Mouse (Mus musculus) neural tube, embryonic 15.5 days (tissue): ENCODE results near the gene Tpd52l1. TPM values are rescaled to one million over a fixed set of nuclear protein-coding genes. Genes with fewer than 3 reads are reported as not detected.
"Not testable (repeated sequence)": the region's sequence is repeated elsewhere in the genome, so short reads cannot be mapped to it uniquely, and the experiment has no call there.

Experiments used
- ATAC-seq: fragments of 200-750 bp; cut with Nextera tagmentation; 2 replicates; pipeline ENCODE4 v1.8.0; 2017; ENCODE audit warnings: mild to moderate bottlenecking, moderate TSS enrichment, moderate library complexity; ENCODE audit not compliant: low FRiP score
- H3K27ac ChIP-seq: fragments of 300-500 bp; sonication (generic); replicated peaks from 2 replicates; pipeline ENCODE4 v1.5.1; 2015; ENCODE audit warnings: mild to moderate bottlenecking, inconsistent platforms
- H3K27me3 ChIP-seq: fragments of 300-500 bp; sonication (generic); replicated peaks from 2 replicates; pipeline ENCODE4 v1.6.1; 2015; ENCODE audit warnings: inconsistent platforms
- H3K36me3 ChIP-seq: fragments of 300-500 bp; sonication (generic); 2 replicates; pipeline ENCODE4 v1.6.1; 2015; ENCODE audit warnings: inconsistent platforms
- H3K4me1 ChIP-seq: fragments of 300-500 bp; sonication (generic); 2 replicates; pipeline ENCODE4 v1.6.1; 2015; ENCODE audit warnings: inconsistent platforms
- H3K4me2 ChIP-seq: fragments of 300-500 bp; sonication (generic); 2 replicates; pipeline ENCODE4 v1.6.1; 2015; ENCODE audit warnings: inconsistent platforms, mild to moderate bottlenecking, moderate library complexity
- H3K4me3 ChIP-seq: fragments of 300-500 bp; sonication (generic); replicated peaks from 2 replicates; pipeline ENCODE4 v1.5.1; 2015; ENCODE audit warnings: mild to moderate bottlenecking, inconsistent platforms
- H3K9ac ChIP-seq: fragments of 300-500 bp; sonication (generic); replicated peaks from 2 replicates; pipeline ENCODE4 v1.6.1; 2015; ENCODE audit warnings: mild to moderate bottlenecking, inconsistent platforms
- H3K9me3 ChIP-seq: fragments of 300-500 bp; sonication (generic); replicated peaks from 2 replicates; pipeline ENCODE4 v1.6.1; 2016; ENCODE audit warnings: inconsistent platforms
- WGBS: fragments of 180-500 bp; shearing (Covaris S2); methylation state at CpG from one replicate; pipeline ENCODE4 v1.1.7; 2015; ENCODE audit warnings: mixed read lengths; 5-methylcytosine and 5-hydroxymethylcytosine counted together
- polyA plus RNA-seq: library from polyadenylated mRNA; unstranded; fragments of >200 nt; fragmentation: Nextera tagmentation; extraction: Ambion mirVana; gene quantifications from 2 replicates; pipeline ENCODE4 v1.2.1, GENCODE M21; 2015

Gene Tpd52l1
- polyA plus RNA-seq, 1 experiment from 2014 or later, result 42.6 TPM

GRCm38 (mm10) chr10:31417956-31418355 is 27.8 kb downstream of the Tpd52l1 start:
- Histone ChIP-seq H3K4me1 (no peaks in the 10 kb centered on the region), H3K4me2 (no peak overlapping the region), H3K27ac (no peak overlapping the region), H3K36me3 (no peaks in the 10 kb centered on the region), H3K4me3 (no peak overlapping the region), H3K9ac (no peak overlapping the region), H3K27me3 (no peaks in the 10 kb centered on the region), H3K9me3 (no peaks in the 10 kb centered on the region)
- no peak for ATAC-seq

- Histone ChIP-seq H3K4me1 (no peaks in the 10 kb centered on the region), H3K36me3 (no peaks in the 10 kb centered on the region), H3K4me2 (no peak overlapping the region), H3K4me3 (no peak overlapping the region), H3K9ac (no peak overlapping the region), H3K27me3 (no peaks in the 10 kb centered on the region), H3K27ac (no peak overlapping the region), H3K9me3 (no peaks in the 10 kb centered on the region)
- 13% methylated on average over 1 of the region's 1 CpGs for WGBS
- ATAC-seq, result no peak
Observed at GRCm38 (mm10) chr10:31392990-31393389, 52.8 kb downstream of the Tpd52l1 start.

- Histone ChIP-seq H3K4me2 (no peak overlapping the region), H3K9ac (no peak overlapping the region), H3K27me3 (no peaks in the 10 kb centered on the region), H3K27ac (no peak overlapping the region), H3K4me3 (no peak overlapping the region), H3K4me1 (no peaks in the 10 kb centered on the region), H3K36me3 (no peaks in the 10 kb centered on the region), H3K9me3 (no peaks in the 10 kb centered on the region)
- ATAC-seq, result no peak
- 86% methylated on average over 4 of the region's 4 CpGs for WGBS
Observed at GRCm38 (mm10) chr10:31390777-31391395, 54.9 kb downstream of the Tpd52l1 start.

GRCm38 (mm10) chr10:31388566-31388965 is 57.2 kb downstream of the Tpd52l1 start:
- not testable (repeated sequence) for H3K27ac ChIP-seq, ATAC-seq
- WGBS, result 87% methylated on average over 1 of the region's 1 CpGs

GRCm38 (mm10) chr10:31370200-31370599 is 75.6 kb downstream of the Tpd52l1 start:
- not testable (repeated sequence) for ATAC-seq, H3K27ac ChIP-seq, H3K9me3 ChIP-seq, H3K4me3 ChIP-seq, H3K27me3 ChIP-seq, H3K4me1 ChIP-seq, H3K36me3 ChIP-seq, H3K9ac ChIP-seq, H3K4me2 ChIP-seq
- 21% methylated on average over 4 of the region's 5 CpGs for WGBS

More at GRCm38 (mm10) chr10:31388566-31388965, 57.2 kb downstream of the Tpd52l1 start:
- not testable (repeated sequence) for H3K4me3 ChIP-seq, H3K4me2 ChIP-seq, H3K4me1 ChIP-seq, H3K36me3 ChIP-seq, H3K9ac ChIP-seq, H3K27me3 ChIP-seq, H3K9me3 ChIP-seq

- H3K4me1 ChIP-seq, result no peaks in the 10 kb centered on the region; the same call in 1 of the 2 replicates
- H3K9me3 ChIP-seq, result no peaks in the 10 kb centered on the region
- no peak overlapping the region for H3K4me3 ChIP-seq
- no peak overlapping the region for H3K9ac ChIP-seq
- H3K27me3 ChIP-seq, result no peaks in the 10 kb centered on the region
- H3K4me2 ChIP-seq, result no peak overlapping the region
- H3K27ac ChIP-seq, result no peak overlapping the region
- WGBS, result 82% methylated on average over 4 of the region's 4 CpGs
- ATAC-seq, result no peak
- no peaks in the 10 kb centered on the region for H3K36me3 ChIP-seq
Observed at GRCm38 (mm10) chr10:31359749-31360148, 86.0 kb downstream of the Tpd52l1 start.

GRCm38 (mm10) chr10:31354886-31355461 is 90.8 kb downstream of the Tpd52l1 start:
- Histone ChIP-seq H3K27me3 (no peaks in the 10 kb centered on the region), H3K9ac (no peak overlapping the region), H3K27ac (no peak overlapping the region), H3K4me2 (no peak overlapping the region), H3K4me1 (no peaks in the 10 kb centered on the region; the same call in 1 of the 2 replicates), H3K4me3 (no peak overlapping the region), H3K36me3 (no peaks in the 10 kb centered on the region), H3K9me3 (no peaks in the 10 kb centered on the region)
- WGBS, result 63% methylated on average over 7 of the region's 7 CpGs
- ATAC-seq, result peak; percentile 41; the same call in 1 of the 2 replicates

- Histone ChIP-seq H3K27ac (no peak overlapping the region), H3K9ac (no peak overlapping the region), H3K9me3 (no peaks in the 10 kb centered on the region), H3K4me1 (no peaks in the 10 kb centered on the region; the same call in 1 of the 2 replicates), H3K27me3 (no peaks in the 10 kb centered on the region), H3K4me2 (no peak overlapping the region), H3K4me3 (no peak overlapping the region), H3K36me3 (no peaks in the 10 kb centered on the region)
- WGBS, result 86% methylated on average over 2 of the region's 2 CpGs
- ATAC-seq, result no peak
Observed at GRCm38 (mm10) chr10:31354141-31354540, 91.6 kb downstream of the Tpd52l1 start.

GRCm38 (mm10) chr10:31352845-31353427 is 92.8 kb downstream of the Tpd52l1 start:
- Histone ChIP-seq H3K4me3 (no peak overlapping the region), H3K9ac (no peak overlapping the region), H3K36me3 (no peaks in the 10 kb centered on the region), H3K27me3 (no peaks in the 10 kb centered on the region), H3K27ac (no peak overlapping the region), H3K9me3 (no peaks in the 10 kb centered on the region), H3K4me2 (no peak overlapping the region), H3K4me1 (no peaks in the 10 kb centered on the region; the same call in 1 of the 2 replicates)
- WGBS, result 38% methylated on average over 1 of the region's 1 CpGs
- no peak for ATAC-seq

- WGBS, result 97% methylated on average over 2 of the region's 2 CpGs
- no peak overlapping the region for H3K9ac ChIP-seq
- no peak overlapping the region for H3K4me3 ChIP-seq
- H3K4me2 ChIP-seq, result no peak overlapping the region
- H3K36me3 ChIP-seq, result no peaks in the 10 kb centered on the region
- no peak for ATAC-seq
- no peaks in the 10 kb centered on the region for H3K27me3 ChIP-seq
- no peak overlapping the region for H3K27ac ChIP-seq
- no peaks in the 10 kb centered on the region for H3K9me3 ChIP-seq
- H3K4me1 ChIP-seq, result no peaks in the 10 kb centered on the region; the same call in 1 of the 2 replicates
Observed at GRCm38 (mm10) chr10:31351056-31351455, 94.7 kb downstream of the Tpd52l1 start.

GRCm38 (mm10) chr10:31346401-31346800 is 99.4 kb downstream of the Tpd52l1 start:
- no peaks in the 10 kb centered on the region for H3K36me3 ChIP-seq
- no peaks in the 10 kb centered on the region for H3K4me1 ChIP-seq
- no peak overlapping the region for H3K27ac ChIP-seq
- no peak overlapping the region for H3K4me2 ChIP-seq
- H3K9me3 ChIP-seq, result no peaks in the 10 kb centered on the region
- H3K4me3 ChIP-seq, result no peak overlapping the region
- H3K27me3 ChIP-seq, result no peaks in the 10 kb centered on the region
- WGBS, result 87% methylated on average over 8 of the region's 8 CpGs
- H3K9ac ChIP-seq, result no peak overlapping the region
- ATAC-seq, result no peak

GRCm38 (mm10) chr10:31336432-31336831 is 109.3 kb downstream of the Tpd52l1 start:
- ATAC-seq, result no peak
- H3K9ac ChIP-seq, result no peak overlapping the region
- no peaks in the 10 kb centered on the region for H3K27me3 ChIP-seq
- H3K36me3 ChIP-seq, result no peaks in the 10 kb centered on the region
- 89% methylated on average over 5 of the region's 5 CpGs for WGBS
- no peak overlapping the region for H3K4me3 ChIP-seq
- no peak overlapping the region for H3K27ac ChIP-seq
- no peaks in the 10 kb centered on the region for H3K9me3 ChIP-seq
- no peaks in the 10 kb centered on the region for H3K4me1 ChIP-seq
- no peak overlapping the region for H3K4me2 ChIP-seq
